Mouse (Mus musculus): ENCODE measurements around the gene Scn8a. TPM values are rescaled to one million over a fixed set of nuclear protein-coding genes. Genes with fewer than 3 reads are reported as not detected.

Scn8a gene
- total RNA-seq, 2 experiments from 2014 or later = 250 to 260 TPM

DNA sequence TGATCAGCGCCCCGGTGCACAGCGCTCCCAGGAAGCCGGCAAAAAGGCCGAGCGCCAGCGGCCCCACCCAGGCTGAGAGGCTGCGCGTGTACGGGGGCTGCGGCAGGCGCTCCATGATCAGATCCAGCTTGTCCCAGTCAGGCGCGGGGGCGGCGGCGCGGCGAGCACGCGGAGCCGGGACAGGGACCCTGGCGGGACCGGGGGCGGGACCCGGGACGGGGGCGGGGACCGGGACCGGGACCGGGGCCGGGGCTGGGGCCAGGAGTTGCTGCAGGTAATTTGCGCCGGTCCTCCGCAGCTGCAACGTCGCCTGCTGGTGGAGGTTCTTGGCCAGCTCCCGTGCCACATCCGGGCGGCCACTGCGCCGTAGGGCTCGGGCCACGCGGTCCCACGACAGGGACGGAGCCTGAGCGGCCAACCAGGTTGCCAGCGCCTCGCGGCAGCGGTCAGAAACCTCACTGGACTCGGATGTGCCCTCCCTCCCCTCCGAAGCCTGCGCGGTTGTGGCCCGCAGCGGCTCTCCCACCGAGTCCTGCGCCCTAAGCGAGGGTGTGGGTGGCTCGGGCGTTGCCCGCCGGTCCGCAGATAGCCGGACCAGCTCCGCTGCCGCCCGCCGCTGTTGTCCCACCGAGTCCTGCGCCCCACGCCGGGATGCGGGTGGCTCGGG is 177.0 kb downstream of the Scn8a start:
- DNase-seq (ENCODE audit: extremely low spot score in 1 of 2, low spot score in 2 of 2) = peak; percentile 49 to 70
- intact Hi-C loops (cut with DNase I) = loop anchor here (5.0 kb wide), 1 partner anchor 174 kb away; no protein-coding TSS in a partner anchor
- H3K4me3 ChIP-seq = peak overlapping the region; percentile 49
- TF ChIP-seq CTCF (IDR thresholded peaks at IDR 0.05) = no peak; the same call in 1 of the 2 replicates
- no peak overlapping the region for H3K27ac ChIP-seq

DNA sequence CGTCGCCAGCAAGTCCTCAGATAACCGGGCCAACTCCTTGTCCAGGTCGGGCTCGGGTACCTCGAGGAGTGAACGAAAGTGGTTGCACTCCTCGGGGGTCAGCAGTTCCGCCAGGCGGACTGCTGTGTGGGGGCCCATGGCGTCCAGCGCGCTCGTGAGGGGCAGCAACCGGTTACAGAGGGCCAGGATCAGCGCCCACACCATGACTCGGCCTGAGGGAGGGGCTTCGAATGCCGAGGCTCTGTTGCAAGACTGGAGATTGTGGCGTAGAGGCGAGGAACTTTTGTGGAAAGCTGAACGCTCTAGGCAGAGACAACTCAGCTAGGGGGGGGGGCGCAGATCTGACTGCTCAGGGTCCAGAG is 177.5 kb downstream of the Scn8a start, which contains the start of gene Gm47841:
Gene Gm47841 (minus strand): TSS at position 204 of the 362 bp plus-strand sequence.
- intact Hi-C loops (cut with DNase I) = loop anchor here (5.0 kb wide), 1 partner anchor 175 kb away; no protein-coding TSS in a partner anchor
- TF ChIP-seq CTCF (IDR thresholded peaks at IDR 0.05) = no peak
- Histone ChIP-seq H3K4me3 (peak within 1 kb of the TSS; percentile 49), H3K27ac (no peak within 1 kb of the TSS)
- no peak for DNase-seq (ENCODE audit: extremely low spot score in 1 of 2, low spot score in 2 of 2)

- TF ChIP-seq CTCF (IDR thresholded peaks at IDR 0.05) = no peak
- H3K4me3 ChIP-seq = no peak overlapping the region
- H3K27ac ChIP-seq = no peak overlapping the region
- intact Hi-C loops (cut with DNase I) = loop anchor here (5.0 kb wide), 1 partner anchor 176 kb away; no protein-coding TSS in a partner anchor
- DNase-seq (ENCODE audit: extremely low spot score in 1 of 2, low spot score in 2 of 2) = no peak
Measured at GRCm38 (mm10) chr15:101048338-101048896, 178.8 kb downstream of the Scn8a start.

GRCm38 (mm10) chr15:101051869-101052268 is 182.2 kb downstream of the Scn8a start:
- DNase-seq (ENCODE audit: extremely low spot score in 1 of 2, low spot score in 2 of 2) = no peak
- no peak overlapping the region for H3K27ac ChIP-seq
- no peak overlapping the region for H3K4me3 ChIP-seq
- no peak for TF ChIP-seq CTCF (IDR thresholded peaks at IDR 0.05)
- intact Hi-C loops (cut with DNase I) = no loop called here

- intact Hi-C loops (cut with DNase I) = no loop called here
- no peak for DNase-seq (ENCODE audit: extremely low spot score in 1 of 2, low spot score in 2 of 2)
- Histone ChIP-seq H3K27ac (no peak overlapping the region), H3K4me3 (no peak overlapping the region)
- TF ChIP-seq CTCF (IDR thresholded peaks at IDR 0.05) = peak; percentile 1; the same call in 1 of the 2 replicates
Measured at GRCm38 (mm10) chr15:101052560-101053501, 183.2 kb downstream of the Scn8a start.

DNA sequence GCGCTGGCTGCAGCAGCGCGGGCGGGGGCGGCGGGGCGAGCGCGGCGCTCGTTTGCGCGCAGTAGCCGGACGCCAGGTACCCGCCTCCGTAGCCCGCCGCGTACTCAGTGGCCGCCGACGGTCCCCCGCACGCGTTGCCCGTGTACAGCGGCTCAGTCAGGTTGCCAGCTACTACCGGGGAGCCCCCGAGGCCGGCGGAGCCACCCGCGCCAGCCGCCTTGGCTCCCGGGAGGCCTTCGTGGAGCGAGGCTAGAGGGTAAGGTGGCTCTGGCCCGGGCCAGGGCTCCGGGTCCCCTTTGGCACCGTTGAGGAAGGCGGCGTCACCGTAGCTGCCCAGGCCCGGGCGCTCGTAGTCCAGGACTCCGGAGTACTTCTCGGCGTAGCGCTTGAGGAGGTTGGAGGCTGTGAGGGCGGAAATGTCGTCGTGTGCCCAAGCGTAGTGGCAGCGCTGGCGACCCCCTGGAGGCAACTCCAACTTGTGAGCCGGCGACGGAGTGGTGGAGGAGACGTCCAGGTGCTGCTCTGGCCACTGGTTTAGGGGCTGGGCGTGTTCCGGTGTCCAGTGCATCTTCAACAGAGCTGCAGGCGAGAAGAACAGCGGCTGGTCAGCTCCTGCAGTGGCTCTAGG is 184.3 kb downstream of the Scn8a start:
- TF ChIP-seq CTCF (IDR thresholded peaks at IDR 0.05) = no peak
- Histone ChIP-seq H3K27ac (no peak overlapping the region), H3K4me3 (no peak overlapping the region)
- intact Hi-C loops (cut with DNase I) = loop anchor here (2.0 kb wide), 1 partner anchor 297 kb away; no protein-coding TSS in a partner anchor
- peak in 1 of 2 experiments; percentile 23 for DNase-seq (ENCODE audit: extremely low spot score in 1 of 2, low spot score in 2 of 2)

GRCm38 (mm10) chr15:101054541-101054940 is 184.9 kb downstream of the Scn8a start:
- DNase-seq (ENCODE audit: extremely low spot score in 1 of 2, low spot score in 2 of 2) = no peak
- no peak for TF ChIP-seq CTCF (IDR thresholded peaks at IDR 0.05)
- Histone ChIP-seq H3K27ac (no peak overlapping the region), H3K4me3 (no peak overlapping the region)
- intact Hi-C loops (cut with DNase I) = loop anchor here (2.0 kb wide), 1 partner anchor 298 kb away; no protein-coding TSS in a partner anchor

GRCm38 (mm10) chr15:101056225-101056624 is 186.6 kb downstream of the Scn8a start:
- H3K4me3 ChIP-seq = no peak overlapping the region
- no peak overlapping the region for H3K27ac ChIP-seq
- intact Hi-C loops (cut with DNase I) = no loop called here
- TF ChIP-seq CTCF (IDR thresholded peaks at IDR 0.05) = peak; percentile 78
- DNase-seq (ENCODE audit: extremely low spot score in 1 of 2, low spot score in 2 of 2) = peak; percentile 51 to 67

DNA sequence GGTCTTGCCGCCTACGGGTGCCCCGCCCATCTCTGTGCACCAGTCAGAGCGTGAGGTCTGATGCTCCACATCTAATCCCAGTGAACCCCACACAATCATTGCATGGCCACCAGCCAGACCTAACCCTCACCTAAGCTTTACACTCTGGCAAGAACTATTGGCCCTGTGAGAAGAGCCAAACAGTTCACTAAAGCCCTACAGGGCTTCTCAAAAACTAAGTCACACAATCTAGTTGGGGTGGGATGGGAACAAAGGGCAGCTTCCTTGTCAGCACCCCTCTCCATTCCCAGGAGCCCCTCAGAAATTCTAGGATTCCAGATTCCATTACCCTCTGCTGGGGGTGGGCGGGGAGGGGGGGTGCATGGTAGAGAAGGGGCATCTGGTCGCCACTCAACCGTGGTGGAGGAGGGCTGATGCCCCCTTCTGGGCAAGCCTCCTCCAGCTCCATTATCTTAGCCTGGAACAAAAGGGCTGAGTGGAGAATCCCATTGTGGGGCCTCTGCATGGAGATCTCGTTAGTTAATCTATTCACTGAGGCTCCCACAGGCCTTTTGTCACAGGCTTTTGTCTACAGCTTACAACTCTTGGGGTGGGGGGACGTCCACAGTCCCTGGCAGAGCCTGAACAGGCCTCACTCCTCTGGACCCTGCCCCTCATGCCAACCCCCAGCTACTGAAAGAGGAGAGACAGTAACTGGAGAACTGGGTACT is 190.1 kb downstream of the Scn8a start:
- no peak for TF ChIP-seq CTCF (IDR thresholded peaks at IDR 0.05)
- intact Hi-C loops (cut with DNase I) = no loop called here
- H3K4me3 ChIP-seq = no peak overlapping the region
- no peak for DNase-seq (ENCODE audit: extremely low spot score in 1 of 2, low spot score in 2 of 2)
- H3K27ac ChIP-seq = no peak overlapping the region

DNA sequence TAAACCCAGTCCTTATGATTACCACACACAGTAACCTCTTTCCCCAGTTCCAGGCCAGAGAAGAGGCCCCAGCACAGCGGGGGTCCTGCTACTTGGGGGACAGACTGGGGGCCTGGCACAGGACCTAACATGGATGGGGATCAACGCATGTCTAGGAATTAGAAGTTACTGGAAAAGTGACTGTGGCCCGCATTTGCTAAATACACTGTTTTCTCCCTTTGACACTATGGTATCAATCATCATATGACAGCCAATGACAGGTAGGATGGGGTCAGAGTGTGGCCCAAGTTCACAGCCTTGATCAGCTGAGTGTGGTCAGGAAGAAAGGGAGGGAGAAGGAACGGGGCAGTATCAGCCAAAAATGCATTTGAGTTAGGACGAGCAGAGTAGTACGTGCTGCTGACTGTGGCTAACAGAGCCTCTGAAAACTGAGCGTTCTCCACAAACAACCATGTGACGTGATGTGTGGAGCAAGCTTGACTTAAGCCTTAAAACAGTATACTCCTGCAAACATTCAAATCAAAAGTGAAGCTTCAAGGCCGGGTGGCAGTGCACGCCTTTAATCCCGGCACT is 190.7 kb downstream of the Scn8a start:
- intact Hi-C loops (cut with DNase I) = no loop called here
- no peak for TF ChIP-seq CTCF (IDR thresholded peaks at IDR 0.05)
- Histone ChIP-seq H3K27ac (no peak overlapping the region), H3K4me3 (no peak overlapping the region)
- no peak for DNase-seq (ENCODE audit: extremely low spot score in 1 of 2, low spot score in 2 of 2)

Data from left cerebral cortex, adult 2 months (tissue).